Mouse (Mus musculus): ENCODE measurements at regions not wholly inside any gene's neighbourhood (a gene's known extent, or its start where the extent isn't known, plus 50 kb on each side); places are given as distances from the start of the nearest gene placed in this dataset.

DNA sequence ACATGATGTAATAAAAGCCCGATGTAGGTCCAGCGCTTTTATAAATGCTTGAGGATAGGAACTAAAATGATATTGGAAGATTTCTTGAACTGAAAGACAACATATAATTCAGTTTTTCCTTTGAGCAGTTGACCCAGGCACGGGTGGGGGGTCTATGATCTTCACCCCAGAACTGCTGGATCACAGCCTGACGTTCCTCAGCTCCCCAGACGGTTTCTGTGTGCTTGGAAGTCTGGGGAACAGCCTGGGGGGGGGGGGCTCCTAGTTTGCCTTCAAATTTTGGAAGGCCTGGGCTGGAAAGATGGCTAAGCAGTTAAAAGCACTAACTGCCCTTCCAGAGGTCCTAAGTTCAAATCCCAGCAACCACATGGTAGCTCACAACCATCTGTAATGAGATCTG is 96.3 kb upstream of the Oxgr1 start:
- Histone ChIP-seq H3K4me1 (replicated peaks; ENCODE audit: control insufficient read depth, insufficient read depth, low read length) (no peaks in the 10 kb centered on the region), H3K36me3 (ENCODE audit: control insufficient read depth, insufficient read depth, low read length) (no peaks in the 10 kb centered on the region), H3K27ac (ENCODE audit: control insufficient read depth, insufficient read depth, low read length) (no peak overlapping the region), H3K27me3 (ENCODE audit: control insufficient read depth, insufficient read depth, low read length) (no peaks in the 10 kb centered on the region), H3K4me3 (ENCODE audit: control insufficient read depth, insufficient read depth, low read length) (no peak overlapping the region)
- no peak for DNase-seq
- TF ChIP-seq POLR2A (IDR thresholded peaks at IDR 0.05; ENCODE audit: control insufficient read depth, extremely low read depth, insufficient read depth, low read length, poor library complexity) = no peak
- TF ChIP-seq CTCF (IDR thresholded peaks at IDR 0.05; ENCODE audit: borderline replicate concordance, control insufficient read depth, extremely low read depth, insufficient read depth, low read length, poor library complexity) = no peak
- 77% methylated on average over 5 of the region's 5 CpGs for WGBS

- Histone ChIP-seq H3K27ac (ENCODE audit: control insufficient read depth, insufficient read depth, low read length) (no peak overlapping the region), H3K36me3 (ENCODE audit: control insufficient read depth, insufficient read depth, low read length) (no peaks in the 10 kb centered on the region), H3K27me3 (ENCODE audit: control insufficient read depth, insufficient read depth, low read length) (no peaks in the 10 kb centered on the region), H3K4me3 (ENCODE audit: control insufficient read depth, insufficient read depth, low read length) (no peak overlapping the region), H3K4me1 (replicated peaks; ENCODE audit: control insufficient read depth, insufficient read depth, low read length) (no peaks in the 10 kb centered on the region)
- WGBS = 84% methylated on average over 14 of the region's 14 CpGs
- TF ChIP-seq CTCF (IDR thresholded peaks at IDR 0.05; ENCODE audit: borderline replicate concordance, control insufficient read depth, extremely low read depth, insufficient read depth, low read length, poor library complexity) (no peak), POLR2A (IDR thresholded peaks at IDR 0.05; ENCODE audit: control insufficient read depth, extremely low read depth, insufficient read depth, low read length, poor library complexity) (no peak)
- no peak for DNase-seq
Measured at GRCm38 (mm10) chr14:120139256-120139655, 97.0 kb upstream of the Oxgr1 start.

GRCm38 (mm10) chr14:120139671-120140071 is 97.4 kb upstream of the Oxgr1 start:
- DNase-seq = no peak
- Histone ChIP-seq H3K4me3 (ENCODE audit: control insufficient read depth, insufficient read depth, low read length) (no peak overlapping the region), H3K4me1 (replicated peaks; ENCODE audit: control insufficient read depth, insufficient read depth, low read length) (no peaks in the 10 kb centered on the region), H3K36me3 (ENCODE audit: control insufficient read depth, insufficient read depth, low read length) (no peaks in the 10 kb centered on the region), H3K27me3 (ENCODE audit: control insufficient read depth, insufficient read depth, low read length) (no peaks in the 10 kb centered on the region), H3K27ac (ENCODE audit: control insufficient read depth, insufficient read depth, low read length) (no peak overlapping the region)
- 97% methylated on average over 16 of the region's 16 CpGs for WGBS
- TF ChIP-seq POLR2A (IDR thresholded peaks at IDR 0.05; ENCODE audit: control insufficient read depth, extremely low read depth, insufficient read depth, low read length, poor library complexity) = no peak
- TF ChIP-seq CTCF (IDR thresholded peaks at IDR 0.05; ENCODE audit: borderline replicate concordance, control insufficient read depth, extremely low read depth, insufficient read depth, low read length, poor library complexity) = no peak

- 98% methylated on average over 8 of the region's 8 CpGs for WGBS
Measured at GRCm38 (mm10) chr14:120140211-120140610, 98.0 kb upstream of the Oxgr1 start.

DNA sequence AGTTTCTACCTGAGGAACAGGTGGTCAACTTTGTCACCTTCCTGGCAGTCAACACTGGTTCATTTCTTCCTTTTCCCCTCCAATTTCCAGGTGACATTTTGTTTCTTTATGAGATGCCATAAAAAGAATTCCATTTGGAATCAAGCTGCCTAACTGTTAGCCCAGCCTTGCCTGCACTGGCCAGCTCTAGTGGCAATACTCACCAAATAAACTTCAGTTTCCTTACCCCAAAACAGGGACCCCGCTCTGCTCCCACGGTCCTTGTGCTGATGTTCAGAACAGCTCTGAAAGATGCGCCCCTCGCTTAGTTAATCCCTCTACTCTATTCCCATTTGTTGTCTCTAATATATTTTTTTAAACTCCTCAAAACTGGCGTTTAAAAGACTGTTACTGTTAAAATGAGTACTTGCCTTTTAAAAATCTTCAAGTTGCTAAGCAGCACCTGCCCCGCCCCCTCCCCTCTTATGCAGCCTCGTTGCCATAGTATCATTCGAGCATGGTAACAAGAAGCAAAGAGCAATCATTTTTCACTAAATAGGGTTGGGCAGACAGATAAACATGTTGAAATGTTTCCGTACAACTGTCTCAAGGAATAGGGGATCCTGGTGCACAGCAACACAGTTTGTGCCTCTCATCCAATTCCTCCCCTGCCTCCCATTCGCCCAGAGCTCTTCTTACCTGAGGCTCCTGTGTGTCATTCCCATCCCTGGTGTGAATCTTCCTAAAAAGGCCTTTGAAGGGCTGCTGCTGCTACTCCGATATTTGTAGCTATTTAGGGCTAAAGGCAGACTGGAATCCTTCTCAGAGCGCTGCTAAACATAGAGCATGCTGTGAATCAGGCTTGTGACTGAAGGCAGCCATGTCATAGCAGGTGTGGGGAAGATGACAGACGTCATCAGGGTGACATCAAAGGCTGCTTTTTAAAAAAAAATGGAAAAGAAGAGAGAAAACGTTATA is 98.8 kb upstream of the Oxgr1 start:
- H3K4me1 ChIP-seq (replicated peaks; ENCODE audit: control insufficient read depth, insufficient read depth, low read length) = no peaks in the 10 kb centered on the region
- 84% methylated on average over 14 of the region's 14 CpGs for WGBS
- no peaks in the 10 kb centered on the region for H3K36me3 ChIP-seq (ENCODE audit: control insufficient read depth, insufficient read depth, low read length)
- H3K27me3 ChIP-seq (ENCODE audit: control insufficient read depth, insufficient read depth, low read length) = no peaks in the 10 kb centered on the region
- no peak for TF ChIP-seq POLR2A (IDR thresholded peaks at IDR 0.05; ENCODE audit: control insufficient read depth, extremely low read depth, insufficient read depth, low read length, poor library complexity)
- no peak for TF ChIP-seq CTCF (IDR thresholded peaks at IDR 0.05; ENCODE audit: borderline replicate concordance, control insufficient read depth, extremely low read depth, insufficient read depth, low read length, poor library complexity)
- H3K4me3 ChIP-seq (ENCODE audit: control insufficient read depth, insufficient read depth, low read length) = no peak overlapping the region
- H3K27ac ChIP-seq (ENCODE audit: control insufficient read depth, insufficient read depth, low read length) = no peak overlapping the region
- DNase-seq = no peak

More at GRCm38 (mm10) chr14:120140211-120140610, 98.0 kb upstream of the Oxgr1 start:
- H3K4me3 ChIP-seq (ENCODE audit: control insufficient read depth, insufficient read depth, low read length) = no peak overlapping the region
- H3K36me3 ChIP-seq (ENCODE audit: control insufficient read depth, insufficient read depth, low read length) = no peaks in the 10 kb centered on the region
- no peaks in the 10 kb centered on the region for H3K4me1 ChIP-seq (replicated peaks; ENCODE audit: control insufficient read depth, insufficient read depth, low read length)
- H3K27ac ChIP-seq (ENCODE audit: control insufficient read depth, insufficient read depth, low read length) = no peak overlapping the region
- DNase-seq = no peak
- no peaks in the 10 kb centered on the region for H3K27me3 ChIP-seq (ENCODE audit: control insufficient read depth, insufficient read depth, low read length)
- TF ChIP-seq POLR2A (IDR thresholded peaks at IDR 0.05; ENCODE audit: control insufficient read depth, extremely low read depth, insufficient read depth, low read length, poor library complexity) (no peak), CTCF (IDR thresholded peaks at IDR 0.05; ENCODE audit: borderline replicate concordance, control insufficient read depth, extremely low read depth, insufficient read depth, low read length, poor library complexity) (no peak)

GRCm38 (mm10) chr14:120142281-120142680 is 100.0 kb upstream of the Oxgr1 start:
- Histone ChIP-seq H3K27me3 (ENCODE audit: control insufficient read depth, insufficient read depth, low read length) (no peaks in the 10 kb centered on the region), H3K36me3 (ENCODE audit: control insufficient read depth, insufficient read depth, low read length) (no peaks in the 10 kb centered on the region), H3K4me1 (replicated peaks; ENCODE audit: control insufficient read depth, insufficient read depth, low read length) (no peaks in the 10 kb centered on the region), H3K27ac (ENCODE audit: control insufficient read depth, insufficient read depth, low read length) (no peak overlapping the region), H3K4me3 (ENCODE audit: control insufficient read depth, insufficient read depth, low read length) (no peak overlapping the region)
- DNase-seq = no peak
- 92% methylated on average over 4 of the region's 4 CpGs for WGBS
- TF ChIP-seq CTCF (IDR thresholded peaks at IDR 0.05; ENCODE audit: borderline replicate concordance, control insufficient read depth, extremely low read depth, insufficient read depth, low read length, poor library complexity) (no peak), POLR2A (IDR thresholded peaks at IDR 0.05; ENCODE audit: control insufficient read depth, extremely low read depth, insufficient read depth, low read length, poor library complexity) (no peak)

Measured in thymus, adult 2 months (tissue).